Mouse (Mus musculus) E14TG2a.4 (cell line): ENCODE measurements around the gene Slc25a12.

Experiments used
- H3K27me3 ChIP-seq: 2 replicates; pipeline ENCODE4 v1.6.1; 2014; ENCODE audit warnings: low read length, control low read depth; ENCODE audit not compliant: insufficient read depth
- H3K36me3 ChIP-seq: 2 replicates; pipeline ENCODE4 v1.6.1; 2014; ENCODE audit warnings: low read length, control low read depth; ENCODE audit not compliant: insufficient read depth
- H3K4me1 ChIP-seq: replicated peaks from 2 replicates; pipeline ENCODE4 v1.6.1; 2014; ENCODE audit warnings: low read depth, low read length, control low read depth
- H3K4me3 ChIP-seq: replicated peaks from 2 replicates; pipeline ENCODE4 v1.5.1; 2014; ENCODE audit warnings: mild to moderate bottlenecking, low read length
- H3K9me3 ChIP-seq: 2 replicates; pipeline ENCODE4 v1.6.1; 2014; ENCODE audit warnings: low read length, control low read depth
- CTCF ChIP-seq: conservative IDR thresholded peaks from 2 replicates; pipeline ENCODE4 v1.5.1; 2014; ENCODE audit warnings: low read length
- NANOG ChIP-seq: IDR thresholded peaks from 2 replicates; pipeline ENCODE4 v1.6.1; 2014; ENCODE audit warnings: borderline replicate concordance, low read length, mixed read lengths
- POU5F1 ChIP-seq: IDR thresholded peaks from 2 replicates; pipeline ENCODE4 v1.6.1; 2014; ENCODE audit warnings: low read length, borderline replicate concordance

Gene Slc25a12

GRCm38 (mm10) chr2:71367125-71367880, at the start of gene Slc25a12:
Gene Slc25a12 (minus strand): TSS chr2:71367749.
- H3K36me3 ChIP-seq, result no peaks in the 10 kb centered on the region
- H3K4me3 ChIP-seq, result peak within 1 kb of the TSS; percentile 92
- no peaks in the 10 kb centered on the region for H3K9me3 ChIP-seq
- peaks cover 40% of the 10 kb centered on the region for H3K4me1 ChIP-seq
- no peaks in the 10 kb centered on the region for H3K27me3 ChIP-seq
- TF ChIP-seq CTCF (no peak), POU5F1 (no peak), NANOG (no peak)

- Histone ChIP-seq H3K4me3 (no peak overlapping the region), H3K36me3 (peaks cover 96% of the 10 kb centered on the region), H3K9me3 (no peaks in the 10 kb centered on the region), H3K27me3 (no peaks in the 10 kb centered on the region), H3K4me1 (peaks cover 32% of the 10 kb centered on the region)
- TF ChIP-seq POU5F1 (no peak), NANOG (no peak)
Measured at GRCm38 (mm10) chr2:71405613-71406012, 38.1 kb upstream of the Slc25a12 start.

GRCm38 (mm10) chr2:71389864-71390263, 22.3 kb upstream of the Slc25a12 start:
- no peak for TF ChIP-seq CTCF
- no peak for TF ChIP-seq NANOG
- TF ChIP-seq POU5F1, result no peak
- H3K9me3 ChIP-seq, result no peaks in the 10 kb centered on the region
- no peaks in the 10 kb centered on the region for H3K27me3 ChIP-seq
- H3K36me3 ChIP-seq, result peaks cover 51% of the 10 kb centered on the region
- peak overlapping the region; percentile 99 for H3K4me3 ChIP-seq
- peaks cover 73% of the 10 kb centered on the region for H3K4me1 ChIP-seq

- no peaks in the 10 kb centered on the region for H3K27me3 ChIP-seq
- TF ChIP-seq NANOG, result no peak
- peak within 1 kb of the TSS; percentile 99 for H3K4me3 ChIP-seq
- peaks cover 44% of the 10 kb centered on the region for H3K36me3 ChIP-seq
- no peaks in the 10 kb centered on the region for H3K9me3 ChIP-seq
- H3K4me1 ChIP-seq, result peaks cover 72% of the 10 kb centered on the region
Measured at GRCm38 (mm10) chr2:71388951-71389763, 21.6 kb upstream of the Slc25a12 start, which contains the start of gene Hat1. Gene Hat1 (plus strand): TSS chr2:71388958.

GRCm38 (mm10) chr2:71387766-71388165, 20.2 kb upstream of the Slc25a12 start:
- peaks cover 68% of the 10 kb centered on the region for H3K4me1 ChIP-seq
- H3K27me3 ChIP-seq, result no peaks in the 10 kb centered on the region
- H3K4me3 ChIP-seq, result peak overlapping the region; percentile 99
- H3K36me3 ChIP-seq, result peaks cover 30% of the 10 kb centered on the region
- TF ChIP-seq POU5F1 (no peak), NANOG (no peak), CTCF (no peak)
- no peaks in the 10 kb centered on the region for H3K9me3 ChIP-seq

- H3K9me3 ChIP-seq, result no peaks in the 10 kb centered on the region
- H3K4me1 ChIP-seq, result peaks cover 51% of the 10 kb centered on the region
- peak overlapping the region; percentile 61 for H3K4me3 ChIP-seq
- TF ChIP-seq CTCF, result no peak
- TF ChIP-seq POU5F1, result no peak
- no peak for TF ChIP-seq NANOG
- H3K36me3 ChIP-seq, result no peaks in the 10 kb centered on the region
- no peaks in the 10 kb centered on the region for H3K27me3 ChIP-seq
Measured at GRCm38 (mm10) chr2:71383890-71384289, 16.3 kb upstream of the Slc25a12 start.

- peak overlapping the region; percentile 17; the same call in 1 of the 2 replicates for H3K4me3 ChIP-seq
- no peaks in the 10 kb centered on the region for H3K27me3 ChIP-seq
- no peaks in the 10 kb centered on the region for H3K9me3 ChIP-seq
- H3K4me1 ChIP-seq, result peaks cover 47% of the 10 kb centered on the region
- TF ChIP-seq CTCF (no peak), POU5F1 (no peak), NANOG (no peak)
- no peaks in the 10 kb centered on the region for H3K36me3 ChIP-seq
Measured at GRCm38 (mm10) chr2:71381962-71382361, 14.4 kb upstream of the Slc25a12 start.

- no peaks in the 10 kb centered on the region for H3K27me3 ChIP-seq
- H3K4me3 ChIP-seq, result no peak overlapping the region
- TF ChIP-seq NANOG, result no peak
- TF ChIP-seq CTCF, result no peak
- no peak for TF ChIP-seq POU5F1
- H3K9me3 ChIP-seq, result no peaks in the 10 kb centered on the region
- H3K36me3 ChIP-seq, result peaks cover 13% of the 10 kb centered on the region
- H3K4me1 ChIP-seq, result peaks cover 47% of the 10 kb centered on the region
Measured at GRCm38 (mm10) chr2:71377426-71377825, 9.9 kb upstream of the Slc25a12 start.
